Comparison of ENCODE assay signal across 9 mouse cellular contexts in the genomic region with DNA sequence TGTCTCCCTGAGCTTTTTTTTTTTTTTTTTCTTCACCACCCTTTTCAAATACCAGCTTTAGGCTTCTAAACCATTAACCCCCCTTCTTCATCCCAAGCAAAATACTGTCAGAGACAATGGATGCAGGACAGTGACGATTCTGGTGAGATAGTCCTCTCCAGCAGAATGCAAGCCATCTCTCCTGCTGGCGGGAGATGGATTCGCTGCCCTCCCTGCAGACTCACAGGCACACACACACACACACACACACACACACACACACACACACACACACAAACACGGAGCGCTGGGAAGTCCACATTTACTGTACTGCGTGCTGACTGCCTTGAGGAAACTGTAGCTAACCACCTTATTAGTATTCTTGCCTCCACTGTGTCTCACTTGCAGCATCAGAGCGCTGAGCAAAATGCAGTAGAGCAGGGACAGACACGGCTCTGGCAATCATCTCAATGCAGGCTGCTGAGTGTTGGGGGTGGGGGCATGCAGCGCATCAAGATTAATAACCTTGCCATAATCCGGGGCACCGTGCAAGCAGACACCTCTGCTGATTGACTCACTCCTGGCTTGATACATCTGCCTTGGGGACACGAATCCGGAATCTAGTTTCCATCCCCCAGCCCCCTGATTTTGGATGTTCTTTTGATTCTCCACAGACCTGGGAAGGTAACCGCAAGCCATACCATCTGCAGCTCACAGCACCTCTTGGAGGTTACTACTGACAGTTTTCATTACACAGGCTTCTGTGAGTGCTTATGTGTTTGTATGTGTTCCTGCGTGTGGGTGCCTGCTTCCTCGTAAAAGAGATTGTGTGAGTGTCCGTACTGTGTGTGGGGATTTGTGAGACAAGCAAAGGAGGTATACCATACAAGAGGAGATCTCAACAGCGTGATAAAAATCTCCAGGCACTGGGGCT. TPM values are rescaled to one million over a fixed set of nuclear protein-coding genes. Genes with fewer than 3 reads are reported as not detected.
A peak's percentile ranks its signal among the peaks of the same experiment; 100 is the strongest.
DNase-seq lines count a peak whose midpoint lies in the region; ATAC-seq and TF ChIP-seq lines count a peak whose summit lies in the region.
"Had no signal": no experiment of that assay in that cellular context is flagged by ENCODE, and none has a peak within 500 bp of the region (broad histone marks: within the 10 kb centered on the region; RNA-seq: fewer than 3 reads in every experiment).

A gene (plus strand): TSS at position 783 of the 913 bp plus-strand sequence.

- peak; percentile 87 for ATAC-seq in forebrain, embryonic 15.5 days (replicated peaks)
- ATAC-seq in midbrain, embryonic 16.5 days: peak; percentile 91
- no peak for ATAC-seq in megakaryocyte, adult 5-6 weeks (ENCODE audit: poor library complexity, severe bottlenecking)

- TF ChIP-seq POLR2A in thymus, adult 2 months (IDR thresholded peaks at IDR 0.05; ENCODE audit: control insufficient read depth, extremely low read depth, insufficient read depth, low read length, poor library complexity): no peak

- DNase-seq in adrenal gland, adult 2 months: peak; percentile 3
- no peak for DNase-seq in adrenal gland, postnatal 36 days
- DNase-seq in cerebellum, adult 11-12 months: peak; percentile 77
- DNase-seq in layer of hippocampus, postnatal 14 days (ENCODE audit: low spot score in 2 of 2): peak; percentile 49 to 54
- no peak for DNase-seq in thymus, adult 2 months

- H3K4me3 ChIP-seq in forebrain, embryonic 15.5 days: peak within 1 kb of the TSS; percentile 47
- H3K4me3 ChIP-seq in midbrain, embryonic 16.5 days (ENCODE audit: low read depth, low read length): peak within 1 kb of the TSS; percentile 60
- no peak within 1 kb of the TSS for H3K4me3 ChIP-seq in thymus, adult 2 months (ENCODE audit: control insufficient read depth, insufficient read depth, low read length)
- H3K4me3 ChIP-seq: megakaryocyte, embryonic 14.5 days had no signal

- WGBS in forebrain, embryonic 15.5 days: 1% methylated on average over 18 of the region's 18 CpGs
- WGBS in midbrain, embryonic 16.5 days: 2% methylated on average over 18 of the region's 18 CpGs
- WGBS in thymus, adult 2 months: 16% methylated on average over 18 of the region's 18 CpGs

- H3K9me3 ChIP-seq in forebrain, embryonic 15.5 days: no peaks in the 10 kb centered on the region
- no peaks in the 10 kb centered on the region for H3K9me3 ChIP-seq in midbrain, embryonic 16.5 days (replicated peaks; ENCODE audit: control insufficient read depth, low read length, poor library complexity, severe bottlenecking)
- H3K9me3 ChIP-seq: megakaryocyte, embryonic 14.5 days had no signal

- peak within 1 kb of the TSS; percentile 82 for H3K4me2 ChIP-seq in forebrain, embryonic 15.5 days (replicated peaks)
- peak within 1 kb of the TSS; percentile 86 for H3K4me2 ChIP-seq in midbrain, embryonic 16.5 days (ENCODE audit: low read length)

- no peaks in the 10 kb centered on the region for H3K36me3 ChIP-seq in forebrain, embryonic 15.5 days
- no peaks in the 10 kb centered on the region for H3K36me3 ChIP-seq in midbrain, embryonic 16.5 days (ENCODE audit: control insufficient read depth, insufficient read depth, low read length)
- no peaks in the 10 kb centered on the region for H3K36me3 ChIP-seq in thymus, adult 2 months (ENCODE audit: control insufficient read depth, insufficient read depth, low read length)

- TF ChIP-seq CTCF in thymus, adult 2 months (IDR thresholded peaks at IDR 0.05; ENCODE audit: borderline replicate concordance, control insufficient read depth, extremely low read depth, insufficient read depth, low read length, poor library complexity): no peak

- H3K4me1 ChIP-seq in forebrain, embryonic 15.5 days: peaks cover 18% of the 10 kb centered on the region
- peaks cover 14% of the 10 kb centered on the region; the same call in 1 of the 2 replicates for H3K4me1 ChIP-seq in midbrain, embryonic 16.5 days (ENCODE audit: control insufficient read depth, insufficient read depth, low read length)
- no peaks in the 10 kb centered on the region for H3K4me1 ChIP-seq in thymus, adult 2 months (replicated peaks; ENCODE audit: control insufficient read depth, insufficient read depth, low read length)
- H3K4me1 ChIP-seq: megakaryocyte, embryonic 14.5 days had no signal

- no peaks in the 10 kb centered on the region for H3K27me3 ChIP-seq in forebrain, embryonic 15.5 days
- no peaks in the 10 kb centered on the region for H3K27me3 ChIP-seq in midbrain, embryonic 16.5 days (ENCODE audit: control insufficient read depth, insufficient read depth, low read depth, low read length)
- H3K27me3 ChIP-seq in thymus, adult 2 months (ENCODE audit: control insufficient read depth, insufficient read depth, low read length): no peaks in the 10 kb centered on the region

- peak within 1 kb of the TSS; percentile 50 for H3K9ac ChIP-seq in forebrain, embryonic 15.5 days (replicated peaks)
- peak within 1 kb of the TSS; percentile 77 for H3K9ac ChIP-seq in midbrain, embryonic 16.5 days (ENCODE audit: low read depth, low read length)

- peak within 1 kb of the TSS; percentile 60 for H3K27ac ChIP-seq in forebrain, embryonic 15.5 days (replicated peaks)
- H3K27ac ChIP-seq in midbrain, embryonic 16.5 days (ENCODE audit: low read length): peak within 1 kb of the TSS; percentile 92
- H3K27ac ChIP-seq in thymus, adult 2 months (ENCODE audit: control insufficient read depth, insufficient read depth, low read length): no peak within 1 kb of the TSS

RNA-seq across cellular contexts. Expression of the gene that starts here (rescaled TPM):
- 1 to 10 TPM; 2.9 to 5.1 TPM for total RNA-seq in adrenal gland, adult 2 months (2021)
- 0.29 and 0.37 TPM in 2 replicates for polyA plus RNA-seq in adrenal gland, adult 2 months (2012; rRNA removed)
- total RNA-seq in adrenal gland, postnatal 36 days (2021): 1 to 10 TPM; 1.4 to 2.4 TPM
- polyA plus RNA-seq in forebrain, embryonic 15.5 days (2015; fragmentation: Nextera tagmentation; extraction: Ambion mirVana): 20.9 and 24.3 TPM in 2 replicates
- 10 to 100 TPM; 50.8 to 62.0 TPM for total RNA-seq in layer of hippocampus, postnatal 14 days (2021)
- polyA plus RNA-seq in midbrain, embryonic 16.5 days (2015; fragmentation: Nextera tagmentation; extraction: Ambion mirVana): 41.6 and 43.3 TPM in 2 replicates
- 0.11 and 0.18 TPM in 2 replicates for polyA plus RNA-seq in thymus, adult 2 months (2012; rRNA removed)
- not detected in 2 replicates for total RNA-seq in megakaryocyte, adult 5-6 weeks (2015)
- not detected in 2 replicates for total RNA-seq in megakaryocyte, adult 5-6 weeks (2017)

Comparison
In these comparisons a context has a peak if more than half of its experiments do, and no peak if none do; other contexts are left out.
1. RNA of the gene that starts here (total RNA-seq): 50.8 to 62.0 TPM in layer of hippocampus, postnatal 14 days; 2.9 to 5.1 TPM in adrenal gland, adult 2 months, 1.4 to 2.4 TPM in adrenal gland, postnatal 36 days and not detected in megakaryocyte, adult 5-6 weeks; every median in the first group is over 4 times any median in the second.
2. RNA of the gene that starts here (polyA plus RNA-seq): 41.6 to 43.3 TPM in midbrain, embryonic 16.5 days and 20.9 to 24.3 TPM in forebrain, embryonic 15.5 days; 0.29 to 0.37 TPM in adrenal gland, adult 2 months and 0.11 to 0.18 TPM in thymus, adult 2 months; every median in the first group is over 10 times any median in the second.
3. DNase-seq: peak in adrenal gland, adult 2 months (single experiment), cerebellum, adult 11-12 months (single experiment) and layer of hippocampus, postnatal 14 days (2 of 2); none in adrenal gland, postnatal 36 days (0 of 2) and thymus, adult 2 months (single experiment).